Mouse (Mus musculus): ENCODE data around the gene Tet2. TPM values are rescaled to one million over a fixed set of nuclear protein-coding genes. Genes with fewer than 3 reads are reported as not detected.

Gene Tet2
- polyA plus RNA-seq, 1 experiment = not detected

DNA sequence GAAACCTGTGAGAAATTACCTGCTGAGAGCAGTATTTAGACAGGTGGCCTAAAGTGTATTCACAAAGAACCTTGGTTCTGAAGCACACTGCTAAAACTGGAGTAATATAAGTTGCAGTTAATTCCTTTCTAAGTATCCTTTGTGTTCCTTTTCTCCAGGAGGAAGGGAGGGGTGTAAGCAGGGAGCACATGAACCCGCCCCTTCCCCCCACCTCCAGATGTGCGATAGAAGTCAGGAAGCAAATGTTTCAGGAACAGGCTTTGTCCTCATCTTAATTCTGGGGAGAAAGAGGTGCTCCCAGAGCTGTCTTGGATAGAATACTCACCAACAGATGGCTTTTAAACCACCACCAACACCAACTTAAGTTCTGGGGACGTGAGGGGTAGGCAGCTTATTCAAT lies 82.9 kb downstream of the Tet2 start:
- Histone ChIP-seq H3K27ac (ENCODE audit: insufficient read depth, low read depth, low read length) (no peak overlapping the region), H3K4me1 (ENCODE audit: control insufficient read depth, insufficient read depth, low read length) (peaks cover 2% of the 10 kb centered on the region; the same call in 1 of the 2 replicates), H3K4me3 (ENCODE audit: insufficient read depth, low read depth, low read length) (no peak overlapping the region)
- TF ChIP-seq POLR2A (IDR thresholded peaks at IDR 0.05; ENCODE audit: insufficient read depth, low read depth, low read length) (no peak), CTCF (IDR thresholded peaks at IDR 0.05; ENCODE audit: insufficient read depth, low read depth, low read length) (no peak)
- 52% methylated on average over 3 of the region's 3 CpGs for WGBS

DNA sequence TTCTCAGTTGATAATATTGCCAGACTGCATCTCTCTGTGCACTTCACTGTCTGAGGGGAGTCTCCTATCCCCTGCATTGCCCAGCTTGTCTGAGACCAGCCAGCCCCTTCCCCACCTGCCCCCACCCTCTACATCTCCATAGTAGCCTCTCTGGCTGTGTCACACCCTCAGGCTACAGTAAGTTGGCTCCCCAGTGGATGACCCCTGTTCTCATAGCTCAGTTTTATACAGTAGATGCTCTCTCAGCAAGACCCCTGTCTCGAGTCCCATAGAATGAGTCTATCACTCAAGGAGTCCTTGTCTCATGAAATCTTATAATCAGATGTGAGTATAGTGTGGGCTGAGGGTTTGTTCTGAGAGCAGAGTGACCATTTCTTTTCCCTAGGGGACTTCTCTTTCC lies 85.8 kb downstream of the Tet2 start:
- no peak overlapping the region for H3K27ac ChIP-seq (ENCODE audit: insufficient read depth, low read depth, low read length)
- TF ChIP-seq CTCF (IDR thresholded peaks at IDR 0.05; ENCODE audit: insufficient read depth, low read depth, low read length) (no peak), POLR2A (IDR thresholded peaks at IDR 0.05; ENCODE audit: insufficient read depth, low read depth, low read length) (no peak)
- H3K4me1 ChIP-seq (ENCODE audit: control insufficient read depth, insufficient read depth, low read length) = peaks cover 2% of the 10 kb centered on the region; the same call in 1 of the 2 replicates
- no peak overlapping the region for H3K4me3 ChIP-seq (ENCODE audit: insufficient read depth, low read depth, low read length)
- WGBS = 92% methylated on average over 1 of the region's 1 CpGs

- TF ChIP-seq POLR2A (IDR thresholded peaks at IDR 0.05; ENCODE audit: insufficient read depth, low read depth, low read length) = no peak
- no peak for TF ChIP-seq CTCF (IDR thresholded peaks at IDR 0.05; ENCODE audit: insufficient read depth, low read depth, low read length)
- H3K4me1 ChIP-seq (ENCODE audit: control insufficient read depth, insufficient read depth, low read length) = no peaks in the 10 kb centered on the region
- H3K27ac ChIP-seq (ENCODE audit: insufficient read depth, low read depth, low read length) = no peak overlapping the region
- no peak overlapping the region for H3K4me3 ChIP-seq (ENCODE audit: insufficient read depth, low read depth, low read length)
- 85% methylated on average over 8 of the region's 8 CpGs for WGBS
Measured at GRCm38 (mm10) chr3:133453896-133454295, 91.0 kb downstream of the Tet2 start.

DNA sequence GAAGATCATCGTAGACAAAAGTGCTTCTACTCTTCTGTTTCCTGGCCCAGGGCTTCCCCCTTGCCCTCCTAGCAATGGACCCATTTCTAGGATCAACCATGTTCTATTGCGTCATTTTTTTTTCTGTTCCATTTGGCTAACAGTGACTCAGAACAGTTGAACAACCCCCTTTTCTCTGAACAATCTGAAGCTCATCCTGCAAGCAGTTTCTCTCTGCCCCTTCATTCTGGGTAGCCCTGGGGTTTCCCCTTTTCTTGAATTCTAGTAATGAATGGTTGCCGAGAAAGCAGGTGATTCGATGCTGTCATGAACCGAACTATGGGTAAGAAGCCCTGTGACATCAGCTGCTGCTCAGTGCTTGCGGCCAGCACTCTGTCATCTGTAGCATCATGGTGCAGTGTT lies 108.0 kb downstream of the Tet2 start:
- WGBS = 89% methylated on average over 6 of the region's 6 CpGs
- no peak overlapping the region for H3K27ac ChIP-seq (ENCODE audit: insufficient read depth, low read depth, low read length)
- TF ChIP-seq POLR2A (IDR thresholded peaks at IDR 0.05; ENCODE audit: insufficient read depth, low read depth, low read length) (no peak), CTCF (IDR thresholded peaks at IDR 0.05; ENCODE audit: insufficient read depth, low read depth, low read length) (no peak)

GRCm38 (mm10) chr3:133436279-133436860 lies 108.6 kb downstream of the Tet2 start:
- no peak for TF ChIP-seq CTCF (IDR thresholded peaks at IDR 0.05; ENCODE audit: insufficient read depth, low read depth, low read length)
- no peak for TF ChIP-seq POLR2A (IDR thresholded peaks at IDR 0.05; ENCODE audit: insufficient read depth, low read depth, low read length)
- Histone ChIP-seq H3K4me1 (ENCODE audit: control insufficient read depth, insufficient read depth, low read length) (no peaks in the 10 kb centered on the region), H3K4me3 (ENCODE audit: insufficient read depth, low read depth, low read length) (no peak overlapping the region), H3K27ac (ENCODE audit: insufficient read depth, low read depth, low read length) (no peak overlapping the region)
- WGBS = 88% methylated on average over 4 of the region's 4 CpGs

More for the DNA sequence above, 108.0 kb downstream of the Tet2 start:
- H3K4me1 ChIP-seq (ENCODE audit: control insufficient read depth, insufficient read depth, low read length) = no peaks in the 10 kb centered on the region
- H3K4me3 ChIP-seq (ENCODE audit: insufficient read depth, low read depth, low read length) = no peak overlapping the region

GRCm38 (mm10) chr3:133435774-133436148 lies 109.2 kb downstream of the Tet2 start:
- TF ChIP-seq CTCF (IDR thresholded peaks at IDR 0.05; ENCODE audit: insufficient read depth, low read depth, low read length) = no peak
- TF ChIP-seq POLR2A (IDR thresholded peaks at IDR 0.05; ENCODE audit: insufficient read depth, low read depth, low read length) = no peak
- 98% methylated on average over 1 of the region's 1 CpGs for WGBS
- Histone ChIP-seq H3K4me3 (ENCODE audit: insufficient read depth, low read depth, low read length) (no peak overlapping the region), H3K4me1 (ENCODE audit: control insufficient read depth, insufficient read depth, low read length) (no peaks in the 10 kb centered on the region), H3K27ac (ENCODE audit: insufficient read depth, low read depth, low read length) (no peak overlapping the region)

DNA sequence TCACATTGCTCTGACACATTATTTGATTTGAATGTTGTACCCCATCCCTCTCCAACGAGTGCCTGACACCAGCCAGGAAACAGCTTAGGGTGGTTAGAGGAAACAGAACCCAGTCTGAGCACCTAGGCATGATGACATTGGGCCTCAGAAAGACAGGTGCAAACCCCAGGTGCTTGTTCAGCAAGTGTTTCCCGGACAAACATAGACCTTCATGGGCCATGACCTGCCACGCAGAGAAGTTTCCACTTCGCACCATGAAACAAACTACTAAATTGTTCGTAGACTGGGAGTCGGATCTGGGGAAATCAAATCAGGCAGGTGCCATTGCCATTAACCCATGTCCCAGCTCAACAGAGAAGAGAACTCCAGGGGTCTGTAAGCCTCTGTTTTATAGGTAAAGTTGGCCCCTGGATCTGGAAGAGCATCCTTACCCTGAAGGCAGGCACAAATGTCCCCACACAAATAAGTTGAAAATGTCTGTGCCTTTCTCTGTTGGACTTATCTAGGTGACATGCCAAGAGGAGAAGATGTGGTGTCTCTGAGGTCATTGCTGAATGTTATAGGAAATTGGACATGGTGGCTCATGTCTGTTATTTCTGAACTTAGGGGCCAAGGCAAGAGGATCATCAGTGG lies 109.7 kb downstream of the Tet2 start:
- H3K4me1 ChIP-seq (ENCODE audit: control insufficient read depth, insufficient read depth, low read length) = no peaks in the 10 kb centered on the region
- no peak overlapping the region for H3K27ac ChIP-seq (ENCODE audit: insufficient read depth, low read depth, low read length)
- 93% methylated on average over 6 of the region's 6 CpGs for WGBS

DNA sequence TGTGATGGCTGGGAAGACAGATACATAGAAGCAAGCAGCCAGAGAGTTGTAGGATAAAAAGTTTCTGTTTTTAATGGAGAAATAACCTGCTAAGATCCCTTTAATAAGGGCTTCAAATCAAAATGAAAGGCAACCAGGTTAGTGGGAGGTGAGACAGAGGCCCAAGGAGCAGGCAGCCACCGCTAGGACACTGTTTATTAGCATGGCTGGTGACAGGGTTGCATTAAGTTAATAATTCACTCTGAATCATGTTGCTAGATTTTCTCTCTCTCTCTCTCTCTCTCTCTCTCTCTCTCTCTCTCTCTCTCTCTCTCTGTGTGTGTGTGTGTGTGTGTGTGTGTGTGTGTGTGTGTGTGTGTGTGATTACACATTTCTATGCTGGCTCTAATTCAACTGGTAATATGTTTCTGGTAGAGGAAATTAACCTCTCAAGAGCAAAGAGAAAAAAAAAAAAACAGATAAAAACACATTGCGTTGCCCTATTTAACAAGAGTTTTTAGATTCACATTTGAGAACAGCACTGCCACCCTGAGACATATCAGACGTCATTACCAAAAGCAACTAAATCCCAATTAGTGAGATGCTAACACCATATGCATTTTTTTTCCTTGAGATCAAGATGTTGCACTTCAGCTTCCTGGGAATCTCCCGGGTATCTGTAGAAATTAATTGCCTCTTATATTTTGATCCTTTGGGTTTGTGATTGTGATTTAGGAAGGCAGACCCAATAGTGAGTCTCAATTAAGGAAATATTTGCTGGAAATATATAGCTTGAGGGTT lies 115.4 kb downstream of the Tet2 start:
- no peak overlapping the region for H3K4me3 ChIP-seq (ENCODE audit: insufficient read depth, low read depth, low read length)
- no peak overlapping the region for H3K27ac ChIP-seq (ENCODE audit: insufficient read depth, low read depth, low read length)
- TF ChIP-seq POLR2A (IDR thresholded peaks at IDR 0.05; ENCODE audit: insufficient read depth, low read depth, low read length) (no peak), CTCF (IDR thresholded peaks at IDR 0.05; ENCODE audit: insufficient read depth, low read depth, low read length) (no peak)
- WGBS = 59% methylated on average over 4 of the region's 4 CpGs
- no peaks in the 10 kb centered on the region for H3K4me1 ChIP-seq (ENCODE audit: control insufficient read depth, insufficient read depth, low read length)

More for the DNA sequence above, 109.7 kb downstream of the Tet2 start:
- TF ChIP-seq CTCF (IDR thresholded peaks at IDR 0.05; ENCODE audit: insufficient read depth, low read depth, low read length) (no peak), POLR2A (IDR thresholded peaks at IDR 0.05; ENCODE audit: insufficient read depth, low read depth, low read length) (no peak)
- no peak overlapping the region for H3K4me3 ChIP-seq (ENCODE audit: insufficient read depth, low read depth, low read length)

GRCm38 (mm10) chr3:133428003-133428402 lies 116.9 kb downstream of the Tet2 start:
- H3K4me1 ChIP-seq (ENCODE audit: control insufficient read depth, insufficient read depth, low read length) = no peaks in the 10 kb centered on the region
- TF ChIP-seq POLR2A (IDR thresholded peaks at IDR 0.05; ENCODE audit: insufficient read depth, low read depth, low read length) = no peak
- TF ChIP-seq CTCF (IDR thresholded peaks at IDR 0.05; ENCODE audit: insufficient read depth, low read depth, low read length) = no peak
- no peak overlapping the region for H3K27ac ChIP-seq (ENCODE audit: insufficient read depth, low read depth, low read length)
- H3K4me3 ChIP-seq (ENCODE audit: insufficient read depth, low read depth, low read length) = no peak overlapping the region
- WGBS = 86% methylated on average over 4 of the region's 4 CpGs
